Mouse (Mus musculus): ENCODE results near the gene Lztr1.
"Not testable (repeated sequence)": the region's sequence is repeated elsewhere in the genome, so short reads cannot be mapped to it uniquely, and the experiment has no call there.

Gene Lztr1

GRCm38 (mm10) chr16:17507018-17507552 lies 1.4 kb upstream of the Lztr1 start:
- no peak for DNase-seq (ENCODE audit: low spot score in 2 of 2)

- not testable (repeated sequence) for DNase-seq (ENCODE audit: low spot score in 2 of 2)
Observed at GRCm38 (mm10) chr16:17508031-17508430, 457 bp upstream of the Lztr1 start.

GRCm38 (mm10) chr16:17509240-17509597 lies 731 bp downstream of the Lztr1 start:
- no peak for DNase-seq (ENCODE audit: low spot score in 2 of 2)

- DNase-seq (ENCODE audit: low spot score in 2 of 2): no peak
Observed at GRCm38 (mm10) chr16:17510143-17510542, 1.7 kb downstream of the Lztr1 start.

GRCm38 (mm10) chr16:17510686-17511085 lies 2.2 kb downstream of the Lztr1 start:
- DNase-seq (ENCODE audit: low spot score in 2 of 2): no peak

- no peak for DNase-seq (ENCODE audit: low spot score in 2 of 2)
Observed at GRCm38 (mm10) chr16:17511431-17511830, 2.9 kb downstream of the Lztr1 start.

- DNase-seq (ENCODE audit: low spot score in 2 of 2): no peak
Observed at GRCm38 (mm10) chr16:17518910-17519309, 10.4 kb downstream of the Lztr1 start.

- no peak for DNase-seq (ENCODE audit: low spot score in 2 of 2)
Observed at GRCm38 (mm10) chr16:17524156-17524555, 15.7 kb downstream of the Lztr1 start.

GRCm38 (mm10) chr16:17525524-17525923 lies 17.0 kb downstream of the Lztr1 start:
- DNase-seq (ENCODE audit: low spot score in 2 of 2): no peak

GRCm38 (mm10) chr16:17526223-17526622 lies 17.7 kb downstream of the Lztr1 start:
- no peak for DNase-seq (ENCODE audit: low spot score in 2 of 2)

- no peak for DNase-seq (ENCODE audit: low spot score in 2 of 2)
Observed at GRCm38 (mm10) chr16:17527606-17528005, 19.1 kb downstream of the Lztr1 start.

GRCm38 (mm10) chr16:17528276-17528675 lies 19.8 kb downstream of the Lztr1 start:
- DNase-seq (ENCODE audit: low spot score in 2 of 2): no peak

GRCm38 (mm10) chr16:17529981-17530586 lies 21.6 kb downstream of the Lztr1 start:
- no peak for DNase-seq (ENCODE audit: low spot score in 2 of 2)

- peak; percentile 96 for DNase-seq (ENCODE audit: low spot score in 2 of 2)
Observed at GRCm38 (mm10) chr16:17530640-17531288, 22.3 kb downstream of the Lztr1 start, which contains the start of gene Thap7. TSS of gene Thap7 (minus strand) at chr16:17531136.

- no peak for DNase-seq (ENCODE audit: low spot score in 2 of 2)
Observed at GRCm38 (mm10) chr16:17532271-17532670, 23.8 kb downstream of the Lztr1 start.

- no peak for DNase-seq (ENCODE audit: low spot score in 2 of 2)
Observed at GRCm38 (mm10) chr16:17532676-17533329, 24.3 kb downstream of the Lztr1 start.

- DNase-seq (ENCODE audit: low spot score in 2 of 2): no peak
Observed at GRCm38 (mm10) chr16:17536584-17536983, 28.1 kb downstream of the Lztr1 start.

- DNase-seq (ENCODE audit: low spot score in 2 of 2): no peak
Observed at GRCm38 (mm10) chr16:17542632-17543031, 34.1 kb downstream of the Lztr1 start.

GRCm38 (mm10) chr16:17552837-17553236 lies 44.3 kb downstream of the Lztr1 start:
- no peak for DNase-seq (ENCODE audit: low spot score in 2 of 2)

- no peak for DNase-seq (ENCODE audit: low spot score in 2 of 2)
Observed at GRCm38 (mm10) chr16:17553910-17554685, 45.6 kb downstream of the Lztr1 start.

GRCm38 (mm10) chr16:17554702-17555101 lies 46.2 kb downstream of the Lztr1 start:
- DNase-seq (ENCODE audit: low spot score in 2 of 2): not testable (repeated sequence)

GRCm38 (mm10) chr16:17556180-17556579 lies 47.7 kb downstream of the Lztr1 start:
- no peak for DNase-seq (ENCODE audit: low spot score in 2 of 2)
